Mouse (Mus musculus): Measurements from ENCODE around the gene Helz.
"Not testable (repeated sequence)": the region's sequence is repeated elsewhere in the genome, so short reads cannot be mapped to it uniquely, and the experiment has no call there.

Gene Helz

DNA sequence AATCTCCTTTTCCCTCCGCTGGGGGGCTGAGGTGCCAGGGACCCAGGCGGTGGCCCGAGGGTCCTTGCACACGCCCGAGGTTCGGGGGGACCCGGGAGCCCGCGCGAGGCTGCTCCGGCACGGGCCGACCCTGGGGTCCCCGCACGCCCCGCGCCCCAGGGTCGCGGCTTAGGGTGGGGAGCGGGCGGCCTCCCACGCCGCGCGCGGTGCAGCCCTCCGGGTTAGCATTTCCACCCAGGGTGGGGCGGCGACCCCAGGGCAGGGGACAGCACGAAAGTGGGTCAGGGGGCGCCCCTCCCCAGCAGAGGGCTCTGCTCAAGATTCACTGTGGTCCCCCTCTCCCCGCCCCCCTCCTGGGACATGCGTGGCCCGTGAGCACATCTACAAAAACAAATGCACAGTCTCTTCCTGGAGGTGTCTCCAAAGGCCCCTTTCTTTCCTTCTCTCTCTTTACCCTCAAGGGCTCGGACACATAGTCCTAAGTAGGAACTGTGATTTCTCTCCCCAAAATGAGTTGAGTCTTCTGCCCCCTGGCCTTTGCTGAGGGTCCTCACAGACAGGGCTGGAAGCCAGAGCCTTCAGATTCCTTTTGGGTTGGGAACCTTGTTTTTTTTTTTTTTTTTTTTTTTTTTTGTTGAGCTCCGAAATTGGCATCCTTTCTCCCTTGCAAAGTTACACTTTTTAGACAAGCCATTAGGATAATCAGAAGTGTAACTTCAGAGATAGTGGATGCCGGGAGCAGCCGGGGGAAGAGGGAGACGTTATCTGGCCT lies 660 bp downstream of the Helz start:
- CTCF ChIA-PET = interaction anchor here (0.5 to 0.7 kb wide), 2 partner anchors 44 to 1188 kb away, joined by 5 to 9 read pairs; no protein-coding TSS in a partner anchor

DNA sequence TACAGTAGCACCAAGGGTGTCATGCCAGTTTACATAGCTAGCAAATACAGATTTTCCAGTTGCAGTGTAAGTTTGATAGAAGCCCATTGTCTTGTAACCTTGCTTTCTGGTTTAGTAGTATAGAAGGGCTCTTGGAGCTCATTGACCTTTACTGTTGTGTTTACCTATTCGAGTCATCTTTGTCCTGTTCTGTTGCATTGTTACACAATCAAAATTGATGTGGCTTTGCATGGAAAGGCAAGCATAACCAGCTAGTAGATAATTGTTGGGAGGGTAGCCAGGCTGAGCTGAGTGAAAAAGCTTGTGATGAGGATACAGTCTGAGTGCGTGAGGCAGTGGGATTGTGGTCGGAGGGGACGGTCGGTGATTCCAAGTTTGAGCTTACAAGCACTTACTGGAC lies 12.1 kb downstream of the Helz start:
- CTCF ChIA-PET = no interaction called here

DNA sequence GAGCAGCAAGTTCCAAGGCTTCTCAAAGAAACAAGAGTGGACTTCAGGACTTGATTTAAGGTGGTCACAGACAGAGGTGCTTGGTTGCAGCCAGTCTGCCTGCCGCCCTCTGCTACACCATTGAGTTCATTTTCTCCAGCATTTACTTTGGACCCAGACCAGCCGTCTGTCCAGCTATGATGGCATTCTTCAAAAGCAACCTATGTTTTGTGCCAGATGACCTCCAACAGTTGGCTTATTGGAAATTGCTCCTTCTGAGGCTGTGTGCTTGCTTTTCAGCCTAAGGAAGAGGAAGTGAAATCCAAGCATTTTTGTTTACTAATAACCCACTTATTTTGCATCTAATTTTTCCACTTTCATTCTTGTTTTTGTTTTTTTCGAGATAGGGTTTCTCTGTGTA lies 19.7 kb downstream of the Helz start:
- CTCF ChIA-PET = no interaction called here

DNA sequence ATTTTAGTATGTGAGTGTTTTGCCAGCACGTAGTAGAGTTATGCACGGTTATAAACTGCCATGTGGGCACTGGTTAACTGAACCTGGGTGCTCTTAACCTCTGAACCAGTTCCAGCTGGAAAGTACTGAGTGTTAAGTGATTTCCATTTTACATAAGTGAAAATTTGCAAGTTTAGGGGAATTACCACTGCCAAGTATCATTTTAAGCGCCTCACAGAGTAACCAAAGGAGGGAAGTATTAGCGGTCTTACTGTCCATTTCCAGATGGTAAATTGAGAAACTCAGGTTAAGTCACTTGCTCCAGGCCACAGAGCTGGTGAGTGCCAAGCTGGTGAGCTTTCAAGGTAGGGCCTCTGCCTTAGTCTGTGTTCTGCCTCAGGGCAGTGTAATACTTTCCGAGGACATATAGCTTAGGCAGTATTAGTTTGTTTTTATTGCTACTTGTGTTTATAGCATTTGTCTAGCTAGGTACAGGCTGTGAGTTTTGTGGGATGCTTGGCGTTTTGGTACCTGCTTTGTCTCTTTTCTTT lies 20.8 kb downstream of the Helz start:
- CTCF ChIA-PET = no interaction called here

DNA sequence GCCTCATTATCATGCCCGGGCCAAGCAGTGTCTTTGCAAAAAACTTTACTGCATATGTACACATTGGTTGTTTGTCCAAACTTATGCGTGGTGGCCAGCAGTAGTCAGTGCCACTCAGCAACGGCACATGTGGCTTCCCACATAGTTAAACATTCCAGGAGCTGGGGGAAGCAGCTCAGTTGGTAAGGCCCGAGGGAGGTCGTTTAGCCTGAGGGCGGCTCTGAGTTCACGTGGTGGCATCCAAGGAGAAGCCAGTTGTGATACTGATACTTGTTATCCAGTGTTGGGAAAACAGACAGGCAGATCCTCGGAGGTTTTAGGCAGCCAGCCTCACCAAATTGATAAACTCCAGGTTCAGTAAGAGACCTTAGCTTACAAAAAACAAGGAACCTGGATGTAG lies 23.2 kb downstream of the Helz start:
- CTCF ChIA-PET = not testable (repeated sequence)

DNA sequence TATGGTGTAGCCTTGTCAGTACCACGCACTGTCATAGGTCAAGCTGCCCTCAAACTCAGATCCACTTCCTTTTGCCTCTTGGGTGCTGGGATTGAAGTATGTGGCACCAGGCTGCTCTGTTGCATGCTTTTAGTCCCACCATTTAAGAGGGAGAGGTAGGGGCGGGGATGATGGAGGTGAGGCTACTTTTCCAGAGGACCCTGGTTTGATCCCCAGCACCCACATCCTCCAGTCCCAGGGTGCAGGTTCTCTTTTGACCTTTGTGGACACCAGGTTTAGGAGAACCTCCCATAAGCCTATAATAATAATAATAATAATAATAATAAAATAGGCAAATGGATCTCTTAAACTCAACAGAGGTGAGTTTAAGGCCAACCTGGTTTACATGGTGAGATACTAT lies 23.6 kb downstream of the Helz start:
- CTCF ChIA-PET = no interaction called here

DNA sequence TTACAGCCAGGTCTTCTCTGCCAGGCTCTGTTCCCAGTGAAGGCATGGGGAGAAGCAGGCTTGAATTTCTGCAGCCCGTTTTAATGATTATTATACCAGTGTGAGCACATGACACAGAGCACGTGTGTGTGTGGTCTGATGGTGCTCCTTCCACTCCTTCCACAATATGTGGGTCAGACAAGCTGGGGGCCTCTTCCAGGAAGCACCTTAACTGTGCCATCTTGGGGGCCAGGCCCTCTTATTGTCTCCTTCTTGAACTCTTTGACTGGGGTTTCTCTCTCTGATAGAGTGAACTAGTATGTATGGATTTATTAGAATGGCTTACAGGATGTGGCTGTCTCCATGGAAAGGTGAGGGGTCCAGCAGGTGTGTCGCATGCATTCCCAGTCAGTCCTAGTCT lies 24.8 kb downstream of the Helz start:
- CTCF ChIA-PET = no interaction called here

DNA sequence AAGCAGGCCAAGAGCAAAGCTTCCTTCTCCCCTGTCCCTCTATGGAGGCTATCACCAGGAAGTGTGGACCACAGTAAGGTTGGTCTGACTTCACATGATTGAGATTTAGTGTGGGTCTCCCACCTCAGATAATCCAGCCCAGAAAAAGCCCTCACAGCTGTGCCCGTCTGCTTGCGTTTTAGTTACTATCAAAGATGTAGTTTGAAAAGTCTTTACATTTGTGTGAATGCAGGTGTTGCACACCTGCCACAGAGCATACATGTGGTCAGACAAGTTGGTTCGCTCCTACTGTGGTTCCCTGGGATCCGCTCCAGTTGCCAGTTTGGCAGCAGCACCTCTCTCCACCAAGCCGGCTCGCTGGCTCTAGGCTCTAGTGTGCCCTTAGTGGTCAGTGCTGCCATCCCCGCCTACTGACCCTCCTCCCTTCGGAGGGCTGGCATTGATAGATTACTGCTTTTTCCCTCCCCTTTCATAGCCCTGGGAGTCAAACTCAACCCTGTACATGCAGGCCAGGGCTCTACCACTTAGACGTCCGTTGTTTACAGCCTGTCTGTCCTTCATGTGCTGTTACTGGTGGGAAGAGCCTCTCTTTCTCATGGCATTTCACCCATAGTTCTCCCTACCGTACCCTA lies 25.4 kb downstream of the Helz start:
- CTCF ChIA-PET = no interaction called here

DNA sequence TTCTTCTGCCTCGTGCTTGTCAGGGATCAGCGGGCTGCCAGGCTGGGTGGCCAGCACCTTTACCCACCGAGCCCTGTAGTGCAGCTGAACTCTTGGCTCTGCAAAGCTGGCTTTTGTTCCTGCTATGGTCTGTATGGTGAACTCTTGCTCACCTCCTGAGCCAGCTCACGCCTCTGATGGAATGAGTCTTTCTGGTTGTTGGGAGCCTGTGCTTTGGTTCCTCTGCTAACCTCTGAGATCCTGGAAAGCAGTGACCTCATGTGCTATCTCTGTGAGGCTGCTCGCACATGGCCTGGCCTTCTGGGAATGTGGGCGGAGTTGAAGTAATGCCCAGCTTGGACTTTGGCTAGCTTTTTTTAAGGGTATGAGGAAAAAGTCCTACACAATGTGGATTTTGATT lies 26.1 kb downstream of the Helz start:
- CTCF ChIA-PET = no interaction called here

DNA sequence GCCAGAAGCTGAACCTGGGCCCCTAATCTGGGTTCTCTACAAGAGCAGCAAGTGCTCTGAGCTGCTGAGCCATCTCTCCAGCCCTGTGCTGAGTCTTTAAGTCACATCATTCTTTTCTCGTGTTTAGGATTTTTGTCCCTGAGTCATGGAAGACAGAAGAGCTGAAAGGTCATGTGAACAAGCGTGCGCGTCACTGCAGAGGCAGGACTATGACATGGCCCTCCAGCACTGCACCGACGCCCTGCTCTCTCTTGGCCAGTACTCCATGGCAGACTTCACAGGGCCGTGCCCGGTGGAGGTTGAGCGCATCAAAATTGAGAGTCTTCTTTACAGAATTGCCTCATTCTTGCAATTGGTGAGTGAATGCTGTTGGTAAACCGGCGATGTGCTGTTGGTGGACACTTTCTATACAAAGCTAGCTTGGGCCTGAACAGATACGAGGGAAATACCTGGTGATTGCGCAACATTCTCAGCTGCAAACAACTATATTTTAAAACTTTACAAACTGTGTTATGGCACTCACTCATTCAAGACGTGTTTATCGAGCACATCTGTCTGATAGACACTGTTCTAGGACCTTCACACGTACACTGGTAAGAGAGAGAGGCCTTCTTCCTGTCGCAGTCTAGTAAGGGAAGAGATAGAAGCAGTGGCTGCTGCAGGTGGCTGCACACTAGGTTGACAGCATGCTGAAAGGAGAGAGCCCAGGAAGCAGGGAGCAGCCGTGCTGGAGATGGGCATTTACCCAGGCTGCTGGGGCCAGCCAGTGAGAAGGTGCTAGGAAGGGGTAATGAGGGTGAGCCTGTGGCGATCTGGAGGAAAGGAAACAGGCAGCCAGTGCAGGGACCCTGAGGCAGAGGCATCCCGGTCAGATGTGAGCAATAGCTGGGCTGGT lies 27.3 kb downstream of the Helz start:
- CTCF ChIA-PET = no interaction called here

DNA sequence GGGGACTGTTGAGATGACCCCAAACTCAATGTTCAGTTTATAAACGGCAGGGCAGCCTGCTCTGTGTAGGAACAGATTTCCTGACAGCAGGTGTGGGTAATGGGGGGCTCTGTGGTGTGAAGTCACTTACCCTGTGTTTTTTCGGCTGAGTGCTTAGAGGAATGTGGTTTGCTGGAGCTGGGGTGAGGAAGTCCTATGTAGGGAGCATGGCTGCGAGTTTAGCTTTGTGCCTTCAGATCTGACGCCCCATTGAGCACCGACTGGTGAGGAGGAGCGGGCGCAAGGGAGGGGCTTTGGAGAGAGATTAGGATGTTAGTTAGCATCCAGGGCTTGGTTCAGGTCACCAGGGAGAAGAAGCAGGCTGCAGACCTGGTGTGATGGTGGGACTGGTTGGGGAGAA lies 28.5 kb downstream of the Helz start:
- CTCF ChIA-PET = no interaction called here

DNA sequence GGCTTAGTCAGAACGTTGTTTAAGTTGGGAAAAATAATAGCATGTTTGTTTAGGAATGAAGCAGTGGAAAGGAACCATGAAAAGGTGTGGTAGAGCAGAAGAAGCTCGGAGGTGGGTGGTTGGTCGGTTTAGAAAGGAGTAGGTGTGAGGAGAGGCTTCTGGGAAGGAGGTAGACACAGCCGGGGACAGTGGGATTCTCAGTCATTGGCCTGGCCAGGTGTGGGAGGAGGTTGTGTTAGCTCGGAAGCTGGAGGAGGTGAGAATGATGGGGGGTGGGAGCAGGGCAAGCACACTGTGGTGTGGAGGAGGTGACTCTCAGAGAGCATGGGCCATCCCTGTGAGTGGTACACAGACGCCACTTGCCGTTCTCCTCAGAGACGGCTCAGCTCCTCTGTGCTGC lies 29.7 kb downstream of the Helz start:
- CTCF ChIA-PET = no interaction called here

DNA sequence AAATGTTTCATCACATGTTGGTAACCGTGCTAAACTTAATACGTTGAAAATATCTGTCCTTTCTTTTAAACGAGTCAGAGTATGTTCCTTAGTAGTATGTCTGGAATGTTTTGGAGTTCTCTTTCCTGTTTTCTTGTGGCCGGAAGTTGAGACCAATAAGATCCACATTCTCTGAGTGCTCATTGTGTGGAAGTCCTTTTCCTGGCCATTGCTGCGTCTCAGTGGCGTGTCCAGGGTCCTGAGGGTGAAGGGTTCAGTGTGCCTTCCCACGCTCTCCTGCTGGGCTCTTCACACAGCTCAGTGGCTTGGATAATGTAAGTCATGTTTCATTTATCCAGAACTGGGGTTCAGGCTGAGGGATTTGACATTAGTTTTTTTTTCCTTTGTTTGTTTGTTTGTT lies 30.5 kb downstream of the Helz start:
- CTCF ChIA-PET = interaction anchor here (0.6 kb wide), 1 partner anchor 1882 kb away, joined by 4 read pairs; no protein-coding TSS in a partner anchor

DNA sequence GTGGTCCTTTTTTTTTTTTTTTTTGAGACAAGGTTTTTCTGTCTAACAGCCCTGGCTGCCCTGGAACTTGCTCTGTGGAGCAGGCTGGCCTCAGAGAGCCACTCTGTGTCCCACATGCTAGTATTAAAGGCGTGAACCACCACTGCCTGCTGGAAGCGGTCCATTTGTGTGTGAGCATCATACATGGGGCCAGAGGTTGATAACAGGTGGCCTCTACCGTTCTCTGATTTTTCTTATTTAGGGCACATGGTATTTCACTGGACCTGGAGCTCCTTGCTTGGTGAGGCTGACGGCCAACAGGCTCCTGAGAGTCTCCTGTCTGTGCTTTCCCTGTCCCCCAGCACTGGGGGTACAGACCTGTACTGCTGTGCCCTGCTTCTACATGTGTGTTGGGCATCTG lies 33.1 kb downstream of the Helz start:
- CTCF ChIA-PET = no interaction called here

DNA sequence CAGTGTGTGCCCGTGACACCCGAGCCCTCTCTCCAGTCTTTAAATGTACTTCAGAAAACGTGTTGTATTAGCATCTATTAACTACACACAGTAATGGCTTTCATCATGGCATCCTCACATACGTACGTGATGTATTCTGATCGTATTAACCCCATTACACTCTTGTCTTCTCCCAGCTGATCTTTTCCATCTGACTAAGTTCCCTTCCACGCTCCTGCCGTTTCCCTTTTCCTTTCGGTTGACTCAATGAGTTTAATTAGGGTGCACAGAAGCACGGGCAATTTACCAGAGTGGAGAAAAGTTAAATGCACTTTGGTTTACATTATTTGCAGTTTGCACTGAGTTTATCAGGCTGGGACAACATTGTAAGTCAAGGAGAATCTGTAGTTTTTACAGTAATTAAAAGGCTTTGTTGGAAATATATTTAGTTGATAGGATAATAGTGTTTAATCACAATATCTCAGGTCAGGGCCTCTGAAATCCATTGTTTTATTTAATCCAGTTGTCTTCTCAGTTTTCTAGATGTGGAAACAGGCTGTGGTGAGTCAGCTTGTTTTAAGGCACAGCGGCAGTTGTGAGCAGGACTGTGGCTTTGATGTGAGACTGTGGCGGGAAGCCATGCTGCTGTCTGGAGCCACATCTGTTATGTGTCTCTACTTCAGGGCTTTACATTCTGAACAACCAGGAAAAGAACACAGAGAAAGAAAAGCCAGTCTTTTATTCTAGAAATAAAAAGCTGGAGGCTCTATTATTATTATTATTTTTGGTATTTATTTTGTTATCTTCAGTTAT lies 37.1 kb downstream of the Helz start:
- CTCF ChIA-PET = no interaction called here

DNA sequence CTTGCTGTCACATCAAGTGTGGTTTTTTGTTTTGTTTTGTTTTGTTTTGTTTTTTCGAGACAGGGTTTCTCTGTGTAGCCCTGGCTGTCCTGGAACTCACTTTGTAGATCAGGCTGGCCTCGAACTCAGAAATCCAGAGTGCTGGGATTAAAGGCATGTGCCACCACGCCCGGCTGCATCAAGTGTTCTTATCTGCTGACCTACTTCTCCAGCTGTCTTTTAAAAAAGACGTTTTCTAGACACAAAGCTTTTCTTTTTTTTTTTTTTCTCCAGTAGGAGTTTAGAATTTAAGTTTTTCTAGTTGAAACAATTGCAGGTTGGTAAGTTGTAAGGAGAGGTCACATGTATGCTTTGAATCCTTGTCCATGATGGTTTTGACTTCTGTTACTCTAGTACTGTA lies 38.4 kb downstream of the Helz start:
- CTCF ChIA-PET = not testable (repeated sequence)

DNA sequence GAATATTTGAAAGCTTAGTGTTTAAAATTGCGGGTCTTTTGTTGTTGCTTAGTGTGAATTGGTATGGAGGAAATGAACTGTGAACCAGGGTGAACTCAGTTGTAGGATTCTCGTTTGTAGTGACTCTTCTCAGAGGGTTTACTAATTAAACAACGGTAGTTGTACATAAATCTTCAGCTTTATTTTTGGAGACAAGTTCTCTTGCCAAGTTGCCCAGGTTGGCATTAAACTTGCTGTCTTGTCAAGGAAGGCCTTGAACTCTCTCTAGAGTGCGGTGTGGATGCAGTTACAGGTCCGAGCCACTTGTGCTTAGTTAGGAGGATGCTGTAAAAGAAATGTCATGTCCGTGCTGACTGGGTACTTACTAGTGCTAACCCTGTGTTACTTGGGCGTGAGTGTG lies 39.4 kb downstream of the Helz start:
- CTCF ChIA-PET = no interaction called here

DNA sequence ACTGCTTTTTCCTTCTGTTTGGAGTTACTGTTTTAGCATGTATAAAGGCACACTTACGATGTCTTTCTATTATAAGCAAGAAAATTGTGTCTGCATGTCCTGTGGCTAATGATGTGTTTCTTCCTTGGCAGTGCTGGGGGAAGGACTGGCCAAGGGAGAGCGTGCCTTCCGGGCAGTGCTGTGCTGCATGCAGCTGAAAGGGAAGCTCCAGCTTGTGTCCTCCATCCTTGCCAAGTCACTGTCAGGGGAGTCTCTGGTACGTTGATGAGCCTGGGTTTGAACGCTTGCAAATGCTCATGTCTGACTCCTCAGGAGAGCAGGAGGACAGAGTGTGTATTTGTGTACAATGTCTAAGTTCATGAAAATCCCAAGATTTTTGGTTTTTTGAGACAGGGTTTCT lies 44.8 kb downstream of the Helz start:
- CTCF ChIA-PET = no interaction called here

DNA sequence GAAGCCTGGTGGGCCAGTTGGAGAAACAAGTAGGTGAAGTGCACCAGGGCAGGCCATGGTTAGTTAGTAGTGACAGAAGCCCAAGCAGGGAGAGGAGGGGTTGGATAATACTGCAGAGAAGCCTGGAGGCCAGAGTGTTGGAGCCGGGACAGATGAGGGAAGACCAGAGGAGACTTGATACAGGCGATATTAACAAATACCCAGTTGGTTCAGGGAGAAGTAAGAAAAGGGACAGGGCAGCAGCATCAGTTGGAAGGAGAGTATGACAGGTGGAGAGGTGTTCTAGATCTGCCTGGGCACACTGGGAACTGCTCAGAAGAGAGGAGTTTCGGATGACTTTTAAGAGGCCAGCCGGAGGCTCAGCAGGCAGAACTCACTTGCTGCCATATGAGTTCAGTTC lies 49.7 kb downstream of the Helz start:
- CTCF ChIA-PET = no interaction called here

DNA sequence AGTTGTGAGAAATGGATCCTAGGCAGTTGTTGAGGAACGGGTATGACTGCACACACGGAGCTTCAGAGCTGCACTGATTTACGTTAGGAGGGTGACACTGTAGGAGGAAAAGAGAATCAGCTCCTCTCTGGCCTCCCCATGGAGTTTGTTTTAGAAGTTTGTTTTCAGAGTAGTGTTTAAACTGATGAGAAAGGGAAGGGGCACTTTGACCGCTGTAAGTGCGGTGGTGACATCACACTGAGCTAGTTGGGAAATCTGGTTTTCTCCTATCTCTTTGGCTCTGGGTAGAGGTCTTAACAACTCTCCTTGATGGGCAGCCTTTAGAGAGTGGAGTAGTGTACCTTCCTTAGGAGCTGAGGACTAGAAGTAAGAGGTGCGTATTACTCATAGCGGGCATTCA lies 58.0 kb downstream of the Helz start:
- CTCF ChIA-PET = no interaction called here

DNA sequence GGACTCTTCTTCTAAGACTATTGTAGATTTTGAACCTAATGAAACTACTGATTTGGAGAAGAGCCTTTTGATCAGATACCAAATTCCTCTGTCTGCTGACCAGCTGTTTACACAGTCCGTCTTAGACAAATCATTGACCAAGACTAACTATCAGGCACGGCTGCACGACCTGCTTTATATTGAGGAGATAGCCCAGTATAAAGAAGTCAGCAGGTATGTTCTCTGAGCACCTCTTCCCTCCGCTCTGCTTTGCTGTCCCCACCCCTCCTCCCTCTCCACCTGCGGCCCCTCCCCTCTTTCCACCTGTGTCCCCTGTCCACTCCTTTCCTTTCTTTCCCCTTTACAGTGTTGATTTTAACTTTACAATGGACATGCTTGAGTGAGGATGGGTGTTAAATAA lies 66.2 kb downstream of the Helz start:
- CTCF ChIA-PET = no interaction called here

DNA sequence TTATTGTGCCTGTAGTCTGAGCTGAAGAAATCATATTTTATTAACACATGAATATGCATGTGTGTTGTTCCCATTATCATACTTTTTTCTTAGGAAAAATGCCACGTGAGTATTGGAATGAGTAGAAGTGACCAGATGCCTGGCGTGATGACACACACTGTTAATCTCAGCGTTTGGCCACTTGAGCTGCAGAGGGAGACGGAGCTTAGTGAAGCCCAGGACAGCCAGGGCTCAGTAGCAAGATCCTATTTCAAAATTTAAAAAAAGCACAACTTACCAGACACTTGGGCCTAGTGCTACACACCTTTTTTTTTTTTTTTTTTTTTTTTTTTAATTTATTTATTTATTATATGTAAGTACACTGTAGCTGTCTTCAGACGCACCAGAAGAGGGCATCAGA lies 68.0 kb downstream of the Helz start:
- CTCF ChIA-PET = interaction anchor here (0.6 kb wide), 1 partner anchor 435 kb away, joined by 6 read pairs; no protein-coding TSS in a partner anchor

Data from spleen, embryonic (tissue).